Mouse (Mus musculus): ENCODE measurements around the gene Mcemp1.
A peak's percentile ranks its signal among the peaks of the same experiment; 100 is the strongest.

The Mcemp1 gene

DNA sequence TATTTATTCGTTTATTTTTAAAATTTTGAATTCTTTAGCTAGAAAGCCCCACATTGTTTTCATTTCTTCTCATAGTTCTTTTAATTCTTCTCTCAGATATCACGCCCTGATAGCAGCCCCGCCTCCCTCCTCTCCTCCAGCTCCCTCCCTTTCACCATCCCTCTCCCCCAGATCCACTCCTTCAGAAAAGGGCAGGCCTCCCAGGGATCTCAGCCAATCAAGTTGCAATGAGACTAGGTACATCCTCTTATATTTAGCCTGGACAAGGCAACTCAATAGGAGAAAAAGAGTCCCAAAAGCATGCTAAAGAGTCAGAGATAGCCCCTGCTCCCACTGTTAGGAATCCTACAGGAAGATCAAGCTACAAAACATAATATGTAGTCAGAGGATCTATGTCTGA, 9.1 kb downstream of the Mcemp1 start:
- no peak for DNase-seq (ENCODE audit: low spot score)

DNA sequence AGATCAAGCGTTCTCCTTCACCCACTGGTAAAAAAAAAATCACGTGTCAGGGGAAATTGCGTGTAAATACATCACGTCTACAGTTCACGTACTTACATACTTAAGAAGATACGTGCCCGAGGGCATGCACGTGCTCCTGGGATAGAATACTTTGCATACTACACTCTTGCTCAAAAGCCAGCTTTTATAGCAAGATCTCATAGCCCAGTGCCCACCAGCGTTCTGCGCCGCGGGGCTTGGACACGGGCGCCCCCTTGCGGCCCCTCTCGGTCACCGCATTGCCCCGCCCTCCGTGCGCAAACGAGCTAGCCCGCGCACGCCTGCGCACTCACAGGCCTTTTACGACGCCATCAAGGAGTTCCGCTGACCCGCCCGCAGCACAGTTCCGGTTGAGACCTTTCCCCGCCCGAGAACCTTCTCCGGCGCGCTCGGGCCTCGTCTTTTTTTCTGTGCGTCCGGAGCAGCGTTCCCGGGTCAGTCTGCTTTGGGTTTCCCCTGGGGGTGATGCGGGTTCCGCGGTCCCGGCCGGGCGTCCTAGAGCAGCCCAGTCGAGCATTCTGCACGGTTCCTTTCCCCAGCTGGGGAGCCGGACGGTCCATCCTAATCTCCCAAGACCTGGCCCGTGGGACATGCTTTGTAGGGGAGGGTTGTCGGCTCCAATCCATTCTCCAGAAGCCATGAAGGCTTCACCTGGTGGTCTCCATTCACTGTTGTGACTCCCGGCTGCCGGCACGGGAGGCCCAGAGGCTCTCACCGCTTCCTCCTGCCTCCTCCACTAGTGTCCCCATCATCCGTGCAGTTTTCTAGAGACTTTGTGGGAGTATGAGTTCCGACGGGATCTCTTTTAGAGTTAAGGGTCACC, 10.8 kb downstream of the Mcemp1 start, which contains the start of gene Trappc5:
Trappc5 (plus strand) TSS at position 169 of the 862 bp plus-strand sequence.
- DNase-seq (ENCODE audit: low spot score) = peak; percentile 89

DNA sequence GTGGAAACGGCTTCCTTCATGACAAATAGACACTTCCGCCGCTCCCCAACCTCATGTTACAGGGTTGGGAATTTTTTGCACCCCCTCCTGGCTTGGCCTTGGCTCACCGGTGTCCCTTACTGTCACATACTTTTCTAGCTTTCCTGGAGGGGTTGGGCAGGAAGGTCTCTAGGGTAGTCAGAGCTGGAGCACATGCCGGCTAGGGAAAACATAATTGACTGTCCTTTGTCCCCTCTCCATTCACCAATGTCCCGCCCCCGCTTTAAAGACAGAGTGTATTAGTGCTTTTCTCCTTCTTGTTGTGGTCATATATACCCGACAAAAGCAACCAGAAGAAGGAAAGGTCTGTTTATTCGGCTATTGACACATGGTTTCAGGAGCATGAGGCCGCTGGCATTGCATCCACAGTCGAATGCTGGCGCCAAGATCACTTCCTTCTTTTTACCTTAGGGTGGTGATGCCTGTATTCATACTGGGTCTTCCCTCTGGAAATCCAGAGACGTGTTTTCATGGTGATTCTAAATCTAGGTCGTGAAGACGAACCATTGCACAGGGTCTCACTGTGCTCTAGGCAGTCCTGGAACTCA, 11.5 kb downstream of the Mcemp1 start:
- no peak for DNase-seq (ENCODE audit: low spot score)

DNA sequence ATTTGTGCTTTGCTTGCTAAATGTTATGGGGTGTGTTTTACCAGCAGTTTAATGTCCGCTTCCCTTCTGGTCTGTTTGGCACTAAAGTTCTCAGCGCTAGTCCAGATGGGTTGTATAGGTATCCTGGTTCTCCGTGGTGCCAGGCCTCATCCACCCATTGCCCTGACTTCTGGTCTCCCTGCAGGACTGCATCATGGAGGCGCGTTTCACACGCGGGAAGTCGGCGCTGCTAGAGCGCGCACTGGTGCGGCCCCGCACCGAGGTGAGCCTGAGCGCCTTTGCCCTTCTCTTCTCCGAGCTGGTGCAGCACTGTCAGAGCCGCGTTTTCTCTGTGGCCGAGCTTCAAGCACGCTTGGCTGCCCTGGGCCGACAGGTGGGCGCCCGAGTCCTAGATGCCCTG, 13.3 kb downstream of the Mcemp1 start:
- DNase-seq (ENCODE audit: low spot score) = no peak

DNA sequence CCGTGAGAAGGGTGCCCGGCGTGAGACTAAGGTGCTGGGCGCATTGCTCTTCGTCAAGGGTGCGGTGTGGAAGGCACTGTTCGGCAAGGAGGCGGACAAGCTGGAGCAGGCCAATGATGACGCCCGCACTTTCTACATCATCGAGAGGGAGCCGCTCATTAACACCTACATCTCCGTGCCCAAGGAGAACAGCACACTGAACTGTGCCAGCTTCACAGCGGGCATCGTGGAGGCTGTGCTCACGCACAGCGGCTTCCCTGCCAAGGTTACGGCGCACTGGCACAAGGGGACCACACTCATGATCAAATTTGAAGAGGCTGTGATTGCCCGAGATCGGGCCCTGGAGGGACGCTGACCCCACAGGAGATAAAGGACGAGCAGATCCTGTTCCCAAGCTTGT, 13.7 kb downstream of the Mcemp1 start:
- no peak for DNase-seq (ENCODE audit: low spot score)

DNA sequence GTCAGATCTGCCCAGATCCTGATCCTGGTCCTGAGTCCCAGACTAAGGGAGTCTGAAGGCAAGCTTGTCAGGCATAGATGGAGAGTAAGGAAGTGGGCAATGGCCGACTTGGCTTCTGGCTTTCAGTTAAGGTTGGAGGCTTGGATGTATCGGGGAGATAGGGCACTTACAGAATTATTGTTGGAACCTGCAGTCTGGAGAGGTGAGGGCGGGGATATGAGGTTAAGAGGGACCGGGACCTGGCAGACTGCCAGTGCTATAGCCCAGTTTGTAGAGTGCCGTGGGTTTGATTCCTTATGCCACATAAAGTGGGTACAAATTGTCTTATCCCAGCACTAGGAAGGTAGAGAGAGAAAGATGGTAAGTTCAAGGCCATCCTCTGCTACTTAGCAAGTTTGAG, 14.1 kb downstream of the Mcemp1 start:
- no peak for DNase-seq (ENCODE audit: low spot score)

DNA sequence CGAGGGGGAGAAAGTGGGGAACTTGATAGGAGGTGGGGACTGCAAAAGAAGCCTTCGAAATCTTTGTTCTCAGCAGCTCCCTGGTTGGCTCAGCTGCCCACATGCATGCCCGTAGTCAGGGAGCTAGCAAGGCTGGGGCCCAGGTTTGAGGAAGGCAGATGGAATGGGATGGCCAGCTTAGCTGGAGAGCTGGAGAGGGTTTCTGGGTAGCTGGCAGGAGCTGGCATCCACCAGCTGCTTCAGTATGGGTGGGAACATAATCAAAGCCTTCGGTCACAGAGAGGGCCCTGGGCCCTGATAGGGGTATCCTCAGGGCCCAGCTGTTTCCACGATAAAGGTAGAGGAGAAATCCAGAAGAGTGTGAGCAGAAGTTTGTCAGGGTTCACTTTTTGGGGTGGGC, 16.9 kb downstream of the Mcemp1 start:
- no peak for DNase-seq (ENCODE audit: low spot score)

DNA sequence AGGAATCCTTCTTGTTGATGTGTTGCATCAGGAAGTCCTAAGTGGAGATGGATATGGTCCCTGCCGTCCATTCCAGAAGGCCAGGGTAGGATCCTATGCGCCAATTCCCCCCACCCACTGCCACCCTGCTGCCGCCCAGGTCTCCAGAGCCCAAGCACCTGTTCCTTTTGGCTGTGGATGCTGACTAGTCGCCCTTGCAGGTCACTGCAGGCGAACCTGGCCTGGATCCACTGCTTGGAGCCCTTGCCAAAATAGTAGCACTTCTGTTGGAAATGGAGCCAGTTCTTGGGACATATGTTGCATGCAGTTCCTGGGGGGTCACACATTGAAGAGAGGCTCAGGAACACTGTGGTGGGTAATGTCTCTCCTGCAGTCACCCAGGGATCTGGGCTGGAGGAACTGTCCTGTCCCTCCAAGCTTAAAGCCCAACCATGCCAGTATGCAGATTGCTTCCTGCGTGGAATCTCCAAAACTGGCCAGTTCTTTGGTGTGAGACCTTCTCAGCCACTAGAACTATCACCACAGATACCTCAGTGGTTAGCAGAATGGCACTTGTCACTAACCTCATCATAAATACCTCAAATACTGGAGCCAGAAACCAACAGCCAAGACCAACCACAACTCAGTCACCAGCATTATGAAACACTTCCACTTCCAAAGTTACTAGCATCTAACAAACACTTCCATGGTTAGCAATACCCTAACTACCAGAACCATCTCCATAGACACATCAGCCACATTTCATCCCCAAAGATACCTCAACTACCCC, 18.0 kb downstream of the Mcemp1 start:
- DNase-seq (ENCODE audit: low spot score) = no peak

DNA sequence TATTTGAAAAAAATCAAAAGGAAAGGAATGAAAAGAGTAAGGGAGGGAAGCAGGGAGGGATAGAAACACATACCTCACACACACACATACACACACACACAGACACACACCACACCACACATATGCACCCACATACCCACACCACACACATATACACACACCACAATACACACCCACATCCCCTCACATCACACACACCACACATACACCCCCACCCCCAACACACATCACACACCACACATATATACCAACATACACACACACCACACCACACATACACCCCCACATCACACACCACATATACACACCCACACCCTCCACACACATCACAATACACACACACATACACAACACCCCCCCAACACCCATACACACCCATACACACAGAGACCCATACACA, 19.0 kb downstream of the Mcemp1 start:
- no peak for DNase-seq (ENCODE audit: low spot score)

DNA sequence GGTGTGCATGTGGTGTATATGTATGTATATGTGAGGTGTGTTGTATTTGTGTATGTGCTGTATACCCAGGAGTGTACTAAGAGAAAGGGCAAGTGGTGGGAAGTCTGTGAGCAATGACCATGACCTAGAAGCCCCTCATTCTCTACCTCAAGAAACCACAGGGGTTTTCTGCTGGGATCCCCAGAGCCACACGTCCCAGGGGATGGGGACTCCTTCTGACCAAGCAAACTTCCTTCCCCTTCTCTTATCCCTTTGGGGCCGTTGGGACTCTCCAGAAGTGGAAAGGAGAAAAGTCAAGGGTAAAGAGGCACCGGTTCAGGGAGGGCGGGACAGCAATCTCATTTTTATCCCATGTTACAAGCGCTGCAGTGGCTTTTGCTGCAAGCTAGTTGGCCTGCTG, 19.9 kb downstream of the Mcemp1 start:
- DNase-seq (ENCODE audit: low spot score) = no peak

DNA sequence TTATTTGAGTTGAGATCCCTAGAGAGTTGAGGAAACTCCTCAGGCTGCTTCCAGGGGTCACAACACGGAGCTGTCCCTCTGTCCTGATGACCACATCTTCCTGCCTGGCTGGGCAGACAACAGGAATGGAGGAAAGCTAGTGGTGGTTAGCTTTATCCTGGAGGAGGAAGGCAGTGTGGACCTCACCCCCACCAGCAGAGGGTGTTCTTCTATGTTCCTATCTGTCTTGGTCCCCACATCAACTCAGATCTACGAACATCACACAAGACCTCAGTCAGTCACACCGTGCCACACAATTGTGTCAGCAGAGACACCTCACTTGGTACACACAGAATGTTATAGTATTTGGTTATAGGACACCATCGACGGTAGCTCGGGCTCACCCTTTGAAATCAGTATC, 22.0 kb downstream of the Mcemp1 start:
- DNase-seq (ENCODE audit: low spot score) = no peak

DNA sequence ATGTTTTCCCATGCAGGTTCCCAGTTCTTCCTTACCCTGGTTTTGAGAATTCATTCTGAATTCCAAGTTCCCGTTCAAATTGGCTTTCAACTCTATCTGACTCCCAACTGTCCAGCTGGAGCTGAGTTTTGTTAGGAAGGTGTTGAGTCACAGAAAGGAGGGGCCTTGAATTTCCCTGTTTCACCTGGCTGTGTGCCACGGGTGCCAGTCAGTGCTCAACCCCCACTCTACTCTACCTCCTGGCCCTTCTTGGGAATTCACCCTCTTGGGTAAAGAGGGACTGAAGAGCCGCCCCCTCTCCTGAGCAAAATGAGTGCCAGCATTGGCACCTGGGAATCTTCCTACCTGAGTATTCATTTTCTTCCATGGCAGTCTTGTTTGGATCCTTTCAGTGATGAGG, 25.2 kb downstream of the Mcemp1 start:
- DNase-seq (ENCODE audit: low spot score) = no peak

DNA sequence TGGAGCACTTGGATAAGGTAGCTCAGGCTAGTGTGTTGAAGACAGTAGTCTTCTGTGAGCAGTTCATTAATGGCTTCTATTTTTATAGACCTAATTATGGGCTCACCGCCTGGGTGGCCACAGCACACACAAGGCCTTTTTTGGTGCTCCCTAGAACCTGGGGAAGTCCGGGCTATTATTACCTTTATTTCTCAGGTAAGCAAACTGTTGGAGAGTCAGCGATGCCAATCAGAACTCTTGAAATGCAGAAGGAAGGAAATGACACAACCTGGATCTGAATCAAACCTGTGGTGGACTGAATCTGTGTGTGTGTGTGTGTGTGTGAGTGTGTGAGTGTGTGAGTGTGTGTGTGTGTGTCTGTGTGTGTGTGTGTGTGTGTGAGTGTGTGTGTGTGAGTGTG, 28.6 kb downstream of the Mcemp1 start, which contains the start of gene Fcer2a:
Fcer2a (minus strand) TSS at position 55 of the 400 bp plus-strand sequence.
- DNase-seq (ENCODE audit: low spot score) = no peak

DNA sequence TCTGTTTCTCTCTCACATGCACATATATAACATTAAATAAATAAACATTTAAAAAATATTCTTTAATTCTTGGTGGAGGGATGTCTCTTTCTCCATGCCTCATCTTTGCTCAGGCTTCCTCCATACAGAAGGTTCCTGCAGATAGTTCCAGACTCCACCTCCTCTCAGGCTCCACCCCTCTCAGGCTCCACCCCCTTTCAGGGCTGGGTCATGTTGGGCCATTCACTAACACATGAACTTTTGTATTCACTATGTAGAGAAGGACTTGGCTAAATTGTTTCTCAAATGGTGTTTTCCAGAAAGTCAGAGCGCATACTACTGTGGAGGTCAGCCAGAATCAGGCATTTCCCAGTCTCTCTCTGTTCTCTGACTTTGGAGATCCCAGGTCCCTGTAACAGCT, 35.9 kb downstream of the Mcemp1 start:
- DNase-seq (ENCODE audit: low spot score) = no peak

DNA sequence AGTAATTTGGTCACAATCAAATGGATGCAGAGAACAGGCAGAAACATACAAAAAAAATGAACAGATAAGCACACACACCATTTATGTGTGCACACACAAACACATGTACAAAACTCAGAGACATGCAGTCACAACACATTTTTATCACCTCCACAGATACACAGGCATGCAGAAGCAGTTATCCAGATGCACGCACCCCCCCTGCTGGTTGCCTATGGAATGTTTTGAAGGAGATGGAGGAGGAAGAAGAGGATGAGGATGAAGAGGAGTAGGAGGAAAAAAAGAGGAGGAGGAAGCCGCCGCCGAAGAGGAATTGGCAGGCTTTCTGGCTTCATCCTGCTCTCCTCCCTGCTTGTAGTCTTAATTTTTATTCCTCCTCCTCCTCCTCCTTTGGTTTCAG, 40.2 kb downstream of the Mcemp1 start:
- DNase-seq (ENCODE audit: low spot score) = no peak

DNA sequence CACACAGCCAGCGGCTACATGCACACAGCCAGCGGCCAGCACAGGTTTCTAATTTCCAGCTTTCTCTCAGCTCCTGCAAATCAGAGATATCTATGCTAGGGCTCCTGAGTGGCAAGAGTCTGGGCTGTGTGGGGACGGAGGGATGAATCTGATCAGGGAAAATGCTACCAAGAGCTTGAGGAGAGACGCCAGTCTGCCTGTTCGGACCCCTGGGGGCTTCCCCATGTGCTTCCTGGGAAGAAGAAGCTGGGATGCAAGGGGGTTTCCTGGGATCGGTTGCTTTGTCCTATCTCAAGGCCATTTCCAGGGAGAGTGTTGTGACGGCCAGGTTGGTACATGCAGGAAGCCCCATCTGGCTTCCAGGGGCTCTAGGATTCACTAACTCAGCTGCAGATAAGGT, 42.1 kb downstream of the Mcemp1 start:
- no peak for DNase-seq (ENCODE audit: low spot score)

DNA sequence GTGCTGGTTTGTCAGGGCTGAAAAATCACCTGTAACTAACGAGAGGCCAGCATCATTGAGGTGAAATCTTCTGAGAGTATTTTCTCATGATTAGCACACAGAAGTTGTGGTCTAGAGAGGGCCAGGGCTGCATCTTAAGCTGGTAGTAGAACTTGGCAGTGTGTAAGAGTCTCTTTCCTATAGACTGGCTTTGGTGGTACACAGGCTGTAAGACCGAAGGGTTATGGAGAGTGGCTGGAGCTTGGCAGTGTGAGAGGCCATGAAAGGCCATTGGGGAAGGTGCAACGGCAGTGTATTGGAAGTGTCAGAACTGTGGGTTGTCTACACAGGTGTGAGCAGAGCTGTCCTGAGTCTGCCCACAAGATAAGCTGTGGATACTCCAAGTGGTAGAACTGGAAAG, 44.8 kb downstream of the Mcemp1 start:
- no peak for DNase-seq (ENCODE audit: low spot score)

DNA sequence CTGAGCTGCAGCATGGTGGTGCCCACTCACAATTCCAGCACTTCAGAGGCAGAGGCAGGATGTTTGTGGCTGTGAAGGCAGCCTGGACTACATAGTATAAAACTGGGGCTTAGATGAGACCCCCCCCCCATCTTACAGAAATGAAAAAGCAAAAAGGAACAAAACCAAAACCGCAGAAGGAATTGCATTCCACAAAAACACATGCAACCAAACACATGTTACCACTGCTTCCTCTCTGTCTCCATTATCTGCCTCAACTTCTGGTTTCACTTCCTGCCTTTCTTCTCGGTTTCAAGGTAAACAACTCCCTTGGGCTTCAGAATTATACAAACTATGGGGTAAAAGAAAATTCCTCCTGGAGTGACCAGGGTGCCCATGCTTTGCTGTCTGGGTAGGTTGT, 46.1 kb downstream of the Mcemp1 start:
- DNase-seq (ENCODE audit: low spot score) = no peak

DNA sequence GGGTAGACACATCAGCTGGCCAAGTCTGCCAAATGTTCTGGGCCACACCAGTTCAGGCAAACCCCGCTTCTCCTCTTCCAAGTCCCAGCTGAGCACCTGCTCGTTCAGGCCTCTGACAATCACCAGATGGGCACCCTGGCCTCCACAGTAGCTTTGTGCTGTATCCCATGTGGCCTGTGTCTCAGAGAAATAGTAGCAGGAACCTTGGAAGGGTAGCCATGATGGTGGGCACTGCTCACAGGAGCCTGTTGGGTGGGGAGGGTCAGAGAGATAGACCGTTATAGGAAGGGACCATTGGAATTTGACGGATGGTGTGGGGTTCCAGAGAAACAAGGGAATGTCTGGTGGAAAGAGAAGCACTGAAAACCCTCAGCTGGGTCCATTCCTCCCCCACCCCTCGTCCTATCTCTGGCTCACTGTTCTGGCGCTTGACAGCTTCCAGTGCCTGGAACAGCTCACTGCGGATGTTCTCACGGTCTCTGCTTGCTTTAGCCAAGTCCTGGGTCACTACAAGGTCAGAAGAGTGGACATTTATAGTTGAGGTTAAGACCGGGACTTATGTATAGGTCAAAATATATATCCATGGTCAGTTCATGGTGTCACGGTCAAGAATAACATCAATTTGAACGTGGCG, 51.9 kb downstream of the Mcemp1 start:
- DNase-seq (ENCODE audit: low spot score) = no peak

DNA sequence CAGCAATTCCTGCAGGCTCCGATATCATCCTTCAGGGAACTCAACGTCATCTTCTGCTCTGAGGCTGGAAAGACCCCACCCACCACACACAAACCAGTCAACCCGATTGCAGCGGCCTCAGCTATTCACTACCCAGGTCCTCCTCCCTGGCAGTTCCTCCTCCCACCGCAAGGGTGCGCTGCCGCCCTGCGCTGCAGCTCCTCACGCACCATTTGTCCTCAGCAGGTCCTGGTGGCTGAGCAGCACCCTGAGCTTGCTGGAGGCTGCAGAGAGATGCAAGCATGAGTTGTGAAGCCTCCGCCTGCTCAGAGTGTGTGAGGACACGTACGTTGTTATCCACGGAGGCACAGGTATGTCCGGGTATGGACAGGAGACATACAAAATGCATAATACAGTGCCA, 53.0 kb downstream of the Mcemp1 start:
- DNase-seq (ENCODE audit: low spot score) = peak; percentile 12

Measured in ovary, adult 18-20 months (tissue).